Mouse (Mus musculus) CH12.LX (cell line): ENCODE measurements around the gene Clpp. TPM values are rescaled to one million over a fixed set of nuclear protein-coding genes. Genes with fewer than 3 reads are reported as not detected.
A peak's percentile ranks its signal among the peaks of the same experiment; 100 is the strongest.

Source experiments
- DNase-seq: peaks from one replicate; pipeline ENCODE4 v3.0.0-alpha.2; 2013; ENCODE audit errors: extremely low read depth
- H3K27ac ChIP-seq: 2 replicates; pipeline ENCODE4 v1.5.1; 2012; ENCODE audit warnings: low read depth, mild to moderate bottlenecking, control low read depth, moderate library complexity; ENCODE audit not compliant: insufficient read depth
- H3K27me3 ChIP-seq: replicated peaks from 2 replicates; pipeline ENCODE3; 2012; ENCODE audit warnings: inconsistent platforms
- H3K36me3 ChIP-seq, 2 experiments: replicated peaks in 1 of 2; 2 replicates each; pipeline versions ENCODE3 to v1.6.1; 2012; ENCODE audit warnings: inconsistent platforms in 1 of 2, low read length in 1 of 2, mild to moderate bottlenecking in 1 of 2, mixed read lengths in 1 of 2, moderate library complexity in 1 of 2; ENCODE audit not compliant: control insufficient read depth in 1 of 2, insufficient read depth in 1 of 2
- H3K4me1 ChIP-seq, 2 experiments: 2 replicates each; pipeline ENCODE4 v1.6.1; 2012; ENCODE audit warnings: inconsistent platforms in 1 of 2, moderate library complexity in 1 of 2; ENCODE audit not compliant: insufficient read depth in 2 of 2, control insufficient read depth in 1 of 2
- H3K4me2 ChIP-seq: 2 replicates; pipeline ENCODE4 v1.6.1; 2012; ENCODE audit warnings: low read depth, mild to moderate bottlenecking, control low read depth; ENCODE audit not compliant: poor library complexity, insufficient read depth, severe bottlenecking
- H3K4me3 ChIP-seq, 3 experiments: fragments of 150-350 bp in 1 of 3; sonication (generic) in 1 of 3; replicated peaks in 1 of 3; 2 replicates each; pipeline versions ENCODE3 to v1.5.1; 2011 to 2012; ENCODE audit warnings: low read depth in 2 of 3, low read length in 2 of 3, mild to moderate bottlenecking in 2 of 3, moderate library complexity in 2 of 3, control low read depth in 1 of 3, improper control_type of control experiment in 1 of 3, inconsistent platforms in 1 of 3, mixed read lengths in 1 of 3; ENCODE audit not compliant: poor library complexity in 1 of 3
- H3K79me2 ChIP-seq: replicated peaks from 2 replicates; pipeline ENCODE4 v1.6.1; 2012; ENCODE audit warnings: mild to moderate bottlenecking, moderate library complexity; ENCODE audit not compliant: control insufficient read depth, poor library complexity, insufficient read depth, severe bottlenecking; ENCODE audit errors: extremely low read depth
- H3K9ac ChIP-seq: 2 replicates; pipeline ENCODE4 v1.6.1; 2012; ENCODE audit warnings: low read depth, mild to moderate bottlenecking, control low read depth, moderate library complexity; ENCODE audit not compliant: insufficient read depth
- H3K9me3 ChIP-seq: replicated peaks from 2 replicates; pipeline ENCODE3; 2012; ENCODE audit warnings: low read length, inconsistent platforms, mixed read lengths
- CTCF ChIP-seq, 2 experiments: IDR thresholded peaks in 1 of 2; conservative IDR thresholded peaks in 1 of 2; 2 replicates each; pipeline ENCODE4 v1.5.1; 2011 to 2012; ENCODE audit warnings: low read depth in 2 of 2, low read length in 2 of 2, improper control_type of control experiment in 1 of 2, inconsistent platforms in 1 of 2, mild to moderate bottlenecking in 1 of 2, moderate library complexity in 1 of 2
- GABPA ChIP-seq: IDR thresholded peaks from 2 replicates; pipeline ENCODE4 v1.6.1; 2012; ENCODE audit warnings: low read depth, low read length, improper control_type of control experiment, inconsistent platforms; ENCODE audit not compliant: insufficient replicate concordance
- HCFC1 ChIP-seq: IDR thresholded peaks from 2 replicates; pipeline ENCODE4 v1.6.1; 2012; ENCODE audit warnings: low read depth, mild to moderate bottlenecking, inconsistent platforms, low read length, improper control_type of control experiment
- IRF4 ChIP-seq: IDR thresholded peaks from 2 replicates; pipeline ENCODE4 v1.6.1; 2014; ENCODE audit warnings: low read depth, mild to moderate bottlenecking, inconsistent platforms, low read length, improper control_type of control experiment
- JUND ChIP-seq: conservative IDR thresholded peaks from 2 replicates; pipeline ENCODE4 v1.6.1; 2011; ENCODE audit warnings: low read depth, low read length, improper control_type of control experiment
- KAT2A ChIP-seq: IDR thresholded peaks from 2 replicates; pipeline ENCODE4 v1.6.1; 2012; ENCODE audit warnings: low read length, improper control_type of control experiment, inconsistent platforms; ENCODE audit not compliant: insufficient replicate concordance
- MAFK ChIP-seq: IDR thresholded peaks from 2 replicates; pipeline ENCODE4 v1.6.1; 2011; ENCODE audit warnings: low read length, improper control_type of control experiment; ENCODE audit not compliant: insufficient replicate concordance
- MXI1 ChIP-seq: IDR thresholded peaks from 2 replicates; pipeline ENCODE4 v1.6.1; 2011; ENCODE audit warnings: mild to moderate bottlenecking, low read depth, low read length, improper control_type of control experiment
- MYC ChIP-seq: IDR thresholded peaks from 2 replicates; pipeline ENCODE4 v1.6.1; 2011; ENCODE audit warnings: low read depth, mild to moderate bottlenecking, improper control_type of control experiment, low read length
- NRF1 ChIP-seq: IDR thresholded peaks from 2 replicates; pipeline ENCODE4 v1.6.1; 2014; ENCODE audit warnings: low read depth, mild to moderate bottlenecking, inconsistent platforms, low read length, improper control_type of control experiment, moderate library complexity
- PAX5 ChIP-seq: IDR thresholded peaks from 2 replicates; pipeline ENCODE4 v1.6.1; 2012; ENCODE audit warnings: low read length, inconsistent platforms, mixed read lengths
- POLR2A ChIP-seq: IDR thresholded peaks from 2 replicates; pipeline ENCODE4 v1.6.1; 2011; ENCODE audit warnings: low read depth, mild to moderate bottlenecking, improper control_type of control experiment, low read length
- POLR2AphosphoS2 ChIP-seq: IDR thresholded peaks from 2 replicates; pipeline ENCODE4 v1.6.1; 2011; ENCODE audit warnings: low read depth, low read length, improper control_type of control experiment
- RAD21 ChIP-seq: IDR thresholded peaks from 2 replicates; pipeline ENCODE4 v1.6.1; 2011; ENCODE audit warnings: low read depth, mild to moderate bottlenecking, low read length, improper control_type of control experiment, moderate library complexity
- SIN3A ChIP-seq: IDR thresholded peaks from 2 replicates; pipeline ENCODE4 v1.6.1; 2012; ENCODE audit warnings: low read length, improper control_type of control experiment, inconsistent platforms
- USF1 ChIP-seq: IDR thresholded peaks from 2 replicates; pipeline ENCODE4 v1.6.1; 2014; ENCODE audit warnings: low read depth, mild to moderate bottlenecking, inconsistent platforms, low read length, improper control_type of control experiment
- ZKSCAN1 ChIP-seq: IDR thresholded peaks from 2 replicates; pipeline ENCODE4 v1.6.1; 2012; ENCODE audit warnings: low read depth, inconsistent platforms, low read length, improper control_type of control experiment, borderline replicate concordance
- ZNF384 ChIP-seq: IDR thresholded peaks from 2 replicates; pipeline ENCODE4 v1.6.1; 2012; ENCODE audit warnings: low read depth, low read length, improper control_type of control experiment, inconsistent platforms
- dilution Hi-C: fragments of 300-500 bp; cut with MboI; formaldehyde crosslinking; loops from 2 replicates; pipeline ENCODE4 v1.14.3; 2020; ENCODE audit warnings: low sequenced_read_pairs; ENCODE audit not compliant: extremely low pct_unique_long_range_greater_than_20kb, extremely low pct_ligation_motif_present
- in situ Hi-C: fragments of 300-500 bp; cut with MboI; formaldehyde crosslinking; loops from 3 replicates; pipeline ENCODE4 v1.14.3; 2019; ENCODE audit warnings: low sequenced_read_pairs, low pct_ligation_motif_present, low pct_unique_long_range_greater_than_20kb, mixed read lengths
- polyA plus RNA-seq: library from polyadenylated mRNA; unstranded; fragments of >175 nt; gene quantifications from 2 replicates; pipeline ENCODE4 v1.2.1, GENCODE M21; 2012; ENCODE audit warnings: low read depth; ENCODE audit not compliant: insufficient read length
- total RNA-seq, 2 experiments: library from RNA; depleted of rRNA; stranded (reverse); fragments of 300-350 nt in 1 of 2; fragments of >200 nt in 1 of 2; gene quantifications; 2 replicates each; pipeline ENCODE4 v1.2.3; 2012 to 2014

Gene Clpp
- total and polyA plus RNA-seq, 3 experiments: 114 to 166 (median 117) TPM

DNA sequence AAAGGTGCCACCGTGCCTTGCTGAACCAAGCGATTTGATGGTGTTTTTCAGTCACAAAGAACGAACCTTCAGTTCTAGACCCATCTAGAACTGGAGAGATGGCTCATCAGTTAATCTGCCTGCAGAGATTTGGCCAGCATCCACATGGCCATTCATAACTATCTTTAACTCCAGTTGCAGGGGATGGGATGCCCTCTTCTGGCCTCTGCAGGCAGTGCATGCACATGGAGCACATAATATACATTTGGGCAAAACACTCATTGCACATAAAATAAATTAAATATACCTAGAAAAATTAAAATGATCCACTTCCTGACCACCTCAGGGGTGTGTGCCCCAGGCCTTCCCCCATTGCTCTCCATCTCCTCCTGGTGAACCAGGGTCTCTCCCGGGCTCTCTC, 28.2 kb upstream of the Clpp start:
- no peak overlapping the region for H3K27ac ChIP-seq
- no peak overlapping the region for H3K9ac ChIP-seq
- H3K79me2 ChIP-seq: no peaks in the 10 kb centered on the region
- no peak overlapping the region for H3K4me3 ChIP-seq
- peaks cover 21% of the 10 kb centered on the region for H3K27me3 ChIP-seq
- no peak for DNase-seq
- in situ Hi-C loops: no loop called here
- H3K4me2 ChIP-seq: no peak overlapping the region
- dilution Hi-C loops: no loop called here
- H3K4me1 ChIP-seq: peaks cover 7 to 13% of the 10 kb centered on the region in 2 experiments
- TF ChIP-seq POLR2AphosphoS2: no peak
- TF ChIP-seq USF1: no peak
- peak in 1 of 2 experiments; percentile 33; a peak in 2 of 4 replicates for TF ChIP-seq CTCF (conservative IDR thresholded peaks at IDR 0.05 in 1 of 2, IDR thresholded peaks at IDR 0.05 in 1 of 2; ENCODE audit: low read depth in 2 of 2, low read length in 2 of 2)
- TF ChIP-seq MXI1: no peak
- TF ChIP-seq KAT2A: no peak
- TF ChIP-seq RAD21: peak; percentile 11
- TF ChIP-seq ZKSCAN1: no peak
- peaks cover 4% of the 10 kb centered on the region for H3K9me3 ChIP-seq
- H3K36me3 ChIP-seq: no peaks in the 10 kb centered on the region

DNA sequence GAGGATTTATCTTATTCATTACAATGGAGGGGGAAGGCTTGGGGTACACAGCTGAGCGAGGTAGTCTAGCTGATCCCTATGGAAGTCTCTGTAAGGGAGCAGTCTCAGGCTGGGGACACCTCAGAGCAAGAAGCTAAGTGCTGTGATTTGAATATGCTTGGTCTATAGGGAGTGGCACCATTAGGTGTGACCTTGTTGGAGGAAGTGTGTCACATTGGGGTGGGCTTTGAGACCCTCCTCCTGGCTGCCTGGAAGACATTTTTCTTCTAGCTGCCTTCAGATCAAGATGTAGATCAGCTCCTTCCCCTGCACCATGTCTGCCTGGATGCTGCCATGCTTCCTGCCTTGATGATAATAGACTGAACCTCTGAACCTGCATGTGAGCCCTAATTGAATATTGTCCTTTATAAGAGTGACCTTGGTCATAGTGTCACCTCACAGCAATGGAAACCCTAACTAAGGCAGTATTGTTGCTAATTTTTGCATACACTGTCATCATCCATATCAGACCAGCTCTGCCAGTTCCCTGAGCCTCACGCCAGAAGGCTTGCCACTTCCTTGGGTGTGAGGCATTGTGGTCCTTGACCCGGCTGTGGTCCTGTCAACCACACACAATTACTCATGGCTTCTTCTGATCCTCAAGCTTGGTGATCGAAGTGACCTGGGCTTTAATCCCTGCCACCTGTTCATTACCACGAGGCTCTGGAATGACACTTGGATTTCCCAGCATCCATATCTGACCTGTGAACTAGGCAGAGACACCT, 27.3 kb upstream of the Clpp start:
- Histone ChIP-seq H3K9me3 (peaks cover 4% of the 10 kb centered on the region), H3K27ac (no peak overlapping the region)
- TF ChIP-seq HCFC1 (no peak), PAX5 (no peak), USF1 (no peak), SIN3A (no peak), POLR2A (no peak), MYC (no peak), NRF1 (no peak), MAFK (no peak), JUND (no peak), ZNF384 (no peak), IRF4 (no peak), GABPA (no peak)
- TF ChIP-seq, all 38 proteins: peak for 0
- DNase-seq: no peak
- no peak overlapping the region for H3K9ac ChIP-seq
- H3K79me2 ChIP-seq: no peaks in the 10 kb centered on the region
- H3K4me2 ChIP-seq: no peak overlapping the region
- peaks cover 25% of the 10 kb centered on the region for H3K27me3 ChIP-seq
- in situ Hi-C loops (no loop called here), dilution Hi-C loops (no loop called here)
- H3K4me3 ChIP-seq: no peak overlapping the region
- peaks cover 7 to 10% of the 10 kb centered on the region in 2 experiments for H3K4me1 ChIP-seq
- H3K36me3 ChIP-seq: no peaks in the 10 kb centered on the region
